Mouse (Mus musculus) kidney, embryonic 14.5 days (tissue): ENCODE results near the gene Cpt1b. TPM values are rescaled to one million over a fixed set of nuclear protein-coding genes. Genes with fewer than 3 reads are reported as not detected.

Experiments used
- ATAC-seq: fragments of 200-750 bp; cut with Nextera tagmentation; 2 replicates; pipeline ENCODE4 v1.8.0; 2017; ENCODE audit warnings: moderate number of reproducible peaks, mild to moderate bottlenecking, moderate TSS enrichment, moderate library complexity; ENCODE audit not compliant: low FRiP score, low TSS enrichment
- H3K27ac ChIP-seq: fragments of 300-500 bp; sonication (generic); 2 replicates; pipeline ENCODE4 v1.5.1; 2014; ENCODE audit warnings: low read depth, mild to moderate bottlenecking, low read length, moderate library complexity, mixed read lengths
- H3K27me3 ChIP-seq: fragments of 300-500 bp; sonication (generic); 2 replicates; pipeline ENCODE4 v1.6.1; 2014; ENCODE audit warnings: mild to moderate bottlenecking, low read length; ENCODE audit not compliant: control insufficient read depth, insufficient read depth
- H3K36me3 ChIP-seq: fragments of 300-500 bp; sonication (generic); 2 replicates; pipeline ENCODE4 v1.6.1; 2014; ENCODE audit warnings: low read length, mixed read lengths; ENCODE audit not compliant: control insufficient read depth, insufficient read depth
- H3K4me1 ChIP-seq: fragments of 300-500 bp; sonication (generic); 2 replicates; pipeline ENCODE4 v1.6.1; 2014; ENCODE audit warnings: low read length, mixed read lengths; ENCODE audit not compliant: control insufficient read depth, insufficient read depth
- H3K4me2 ChIP-seq: fragments of 300-500 bp; sonication (generic); replicated peaks from 2 replicates; pipeline ENCODE4 v1.6.1; 2014; ENCODE audit warnings: low read depth, mild to moderate bottlenecking, low read length
- H3K4me3 ChIP-seq: fragments of 300-500 bp; sonication (generic); 2 replicates; pipeline ENCODE4 v1.5.1; 2014; ENCODE audit warnings: mild to moderate bottlenecking, low read length
- H3K9ac ChIP-seq: fragments of 300-500 bp; sonication (generic); 2 replicates; pipeline ENCODE4 v1.6.1; 2014; ENCODE audit warnings: low read depth, mild to moderate bottlenecking, low read length, moderate library complexity
- H3K9me3 ChIP-seq: fragments of 300-500 bp; sonication (generic); 2 replicates; pipeline ENCODE4 v1.6.1; 2016; ENCODE audit warnings: low read length; ENCODE audit not compliant: control insufficient read depth
- WGBS: fragments of 180-500 bp; shearing (Covaris S2); extraction: QIAGEN DNeasy Blood & Tissue Kit; methylation state at CpG from one replicate; pipeline ENCODE4 v1.1.7; 2014; 5-methylcytosine and 5-hydroxymethylcytosine counted together
- polyA plus RNA-seq: library from polyadenylated mRNA; unstranded; fragments of >200 nt; fragmentation: Nextera tagmentation; extraction: Ambion mirVana; gene quantifications from 2 replicates; pipeline ENCODE4 v1.2.1, GENCODE M21; 2014

Cpt1b gene
- polyA plus RNA-seq, 1 experiment from 2014 or later: 2.5 TPM

DNA sequence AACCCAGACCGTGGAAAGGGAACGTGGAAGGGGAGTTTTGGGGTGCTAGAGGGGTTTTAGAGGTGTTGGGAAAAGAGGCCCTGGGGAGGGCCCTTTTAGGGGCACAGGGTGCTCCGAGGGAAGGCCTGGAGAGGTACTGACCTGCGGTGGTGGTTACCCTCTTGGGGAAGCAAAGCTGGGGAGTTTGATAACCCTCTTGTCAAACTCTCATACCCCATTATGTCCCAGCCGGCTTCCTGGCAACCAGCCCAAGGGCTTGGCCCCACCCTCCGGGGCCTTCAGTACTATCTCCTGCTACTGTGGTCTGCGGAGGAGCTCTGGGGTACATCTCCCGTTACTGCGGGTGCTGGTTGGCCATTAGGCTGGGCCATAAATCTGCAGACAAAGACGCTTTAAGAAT, 46.2 kb downstream of the Cpt1b start:
- H3K27ac ChIP-seq: no peak overlapping the region
- peak overlapping the region; percentile 71 for H3K4me2 ChIP-seq
- H3K4me1 ChIP-seq: peaks cover 18% of the 10 kb centered on the region; the same call in 1 of the 2 replicates
- no peaks in the 10 kb centered on the region for H3K36me3 ChIP-seq
- no peak overlapping the region for H3K9ac ChIP-seq
- ATAC-seq: no peak
- peaks cover 44% of the 10 kb centered on the region for H3K27me3 ChIP-seq
- 9% methylated on average over 10 of the region's 10 CpGs for WGBS
- no peaks in the 10 kb centered on the region for H3K9me3 ChIP-seq
- peak overlapping the region; percentile 43 for H3K4me3 ChIP-seq

DNA sequence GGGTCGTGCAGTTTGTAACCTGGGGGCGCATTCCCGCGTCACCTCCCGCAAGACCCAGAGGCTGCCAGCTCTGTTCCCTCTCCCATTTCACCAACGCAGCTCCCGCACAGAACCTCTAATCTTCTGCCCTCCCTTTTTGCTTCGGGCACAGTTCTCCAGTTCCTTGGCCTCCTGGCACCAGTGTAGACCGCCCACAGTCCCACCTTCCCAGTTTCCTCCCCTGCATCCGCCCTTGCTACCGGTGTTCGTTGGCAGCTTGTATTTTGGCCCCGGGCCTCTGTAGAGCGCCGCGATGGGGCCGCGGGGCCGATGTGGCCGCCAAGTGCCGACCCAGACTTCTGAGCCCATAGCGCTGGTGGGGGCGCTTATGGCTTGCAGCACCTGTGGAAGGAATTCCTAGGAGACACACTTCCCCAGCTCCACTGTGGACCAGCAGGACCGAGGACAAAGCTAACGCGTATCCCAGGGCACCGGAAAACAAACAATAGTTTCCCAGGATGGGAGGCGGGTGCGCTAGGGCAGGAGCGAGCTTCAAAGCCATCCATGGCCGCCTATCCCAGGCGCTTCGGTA, 46.7 kb downstream of the Cpt1b start, which contains the start of gene Odf3b:
Gene Odf3b (minus strand): TSS at position 452 of the 571 bp plus-strand sequence.
- Histone ChIP-seq H3K9me3 (no peaks in the 10 kb centered on the region), H3K27me3 (peaks cover 44% of the 10 kb centered on the region), H3K4me3 (peak within 1 kb of the TSS; percentile 43), H3K4me1 (peaks cover 21% of the 10 kb centered on the region; the same call in 1 of the 2 replicates), H3K27ac (no peak within 1 kb of the TSS), H3K9ac (peak within 1 kb of the TSS; percentile 28; the same call in 1 of the 2 replicates), H3K4me2 (peak within 1 kb of the TSS; percentile 71), H3K36me3 (no peaks in the 10 kb centered on the region)
- no peak for ATAC-seq
- under 1% methylated on average over 33 of the region's 33 CpGs for WGBS

DNA sequence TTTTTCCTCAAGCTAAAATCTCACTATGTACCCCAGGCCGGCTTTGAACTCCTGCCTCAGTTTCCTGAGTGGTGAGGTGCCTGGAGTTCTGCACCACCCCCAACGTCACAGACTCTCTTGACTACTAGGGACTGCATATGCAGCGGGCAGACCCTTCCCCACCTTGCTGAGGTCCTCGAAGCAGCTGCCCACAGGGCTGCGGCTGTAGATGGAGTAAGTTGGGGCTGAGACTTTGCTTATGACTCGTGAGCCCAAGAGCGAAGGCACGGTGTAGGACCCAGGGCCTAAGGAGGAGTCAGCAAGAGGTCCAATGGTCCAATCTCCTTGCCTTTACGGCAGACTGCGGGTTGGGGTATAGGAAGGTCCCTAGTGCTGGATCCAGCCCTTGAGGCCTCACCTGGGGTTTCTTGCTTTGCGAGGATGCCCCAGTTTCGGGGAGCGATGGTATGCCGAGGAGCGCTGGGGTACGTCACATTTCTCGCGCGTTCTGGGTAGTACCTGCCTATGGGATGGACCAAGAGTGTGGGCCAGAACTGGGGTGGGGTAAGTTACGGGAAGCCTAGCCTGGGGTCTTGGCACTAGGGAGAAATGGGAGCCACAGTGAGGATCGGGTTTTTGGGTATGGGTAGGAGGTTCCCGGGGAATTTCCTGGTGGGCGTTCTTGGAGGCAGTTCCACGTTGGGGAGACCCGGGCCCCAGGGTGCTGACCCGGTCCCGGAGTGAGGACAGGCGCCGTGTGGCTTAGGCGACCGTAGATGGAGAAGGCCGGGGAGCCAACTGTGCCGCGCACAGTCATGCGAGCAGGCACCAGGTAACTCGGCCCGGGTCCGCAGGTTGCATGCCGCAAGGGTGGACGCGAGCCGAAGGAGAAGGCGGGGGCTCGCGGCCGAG, 47.5 kb downstream of the Cpt1b start:
- ATAC-seq: no peak
- H3K4me2 ChIP-seq: peak overlapping the region; percentile 71
- peaks cover 44% of the 10 kb centered on the region for H3K27me3 ChIP-seq
- peaks cover 21% of the 10 kb centered on the region; the same call in 1 of the 2 replicates for H3K4me1 ChIP-seq
- H3K36me3 ChIP-seq: no peaks in the 10 kb centered on the region
- 11% methylated on average over 46 of the region's 46 CpGs for WGBS
- no peaks in the 10 kb centered on the region for H3K9me3 ChIP-seq
- H3K4me3 ChIP-seq: peak overlapping the region; percentile 43
- peak overlapping the region; percentile 28; the same call in 1 of the 2 replicates for H3K9ac ChIP-seq
- no peak overlapping the region for H3K27ac ChIP-seq

DNA sequence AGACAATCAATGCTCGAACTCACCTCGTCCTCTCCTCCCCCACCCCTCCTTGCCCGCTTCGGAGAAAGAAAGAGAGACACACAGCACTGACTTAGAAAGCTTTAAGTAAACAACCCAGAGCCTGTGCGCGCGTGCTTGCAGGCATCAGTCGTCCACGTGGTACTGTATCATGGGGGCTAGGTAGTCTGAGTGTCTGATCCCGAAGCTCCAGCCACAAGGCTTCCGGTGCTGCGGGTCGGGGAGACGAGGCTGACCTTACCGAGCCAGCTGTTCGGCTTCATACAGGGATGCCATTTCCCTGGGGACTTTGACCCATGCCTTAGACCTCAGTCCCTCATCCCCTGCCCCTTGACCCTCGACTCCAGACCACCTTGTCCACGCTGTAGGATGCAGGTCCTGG, 48.3 kb downstream of the Cpt1b start:
- Histone ChIP-seq H3K9ac (no peak overlapping the region), H3K4me3 (peak overlapping the region; percentile 4; the same call in 1 of the 2 replicates)
- 9% methylated on average over 18 of the region's 18 CpGs for WGBS

DNA sequence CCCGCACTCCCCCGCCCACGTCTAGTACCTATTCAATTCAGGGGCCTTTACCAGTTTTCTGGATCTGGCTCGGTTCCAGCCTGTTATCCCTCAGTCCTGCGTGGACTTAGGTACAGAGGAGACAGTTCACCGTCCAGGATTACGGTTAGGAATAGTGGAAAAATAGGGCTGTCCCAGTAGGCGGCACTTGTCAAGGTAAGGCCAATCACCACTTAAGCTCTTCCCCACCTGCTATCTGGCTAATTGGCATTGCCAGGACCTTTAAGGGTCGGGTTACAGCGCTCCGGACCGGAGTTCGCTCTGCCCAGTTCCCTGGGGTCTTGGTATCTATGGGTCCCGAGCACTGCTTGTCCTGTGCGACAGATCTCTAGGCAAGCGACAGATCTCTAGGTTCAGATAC, 48.7 kb downstream of the Cpt1b start, which contains the start of gene Tymp:
Gene Tymp (minus strand): TSS at position 83 of the 400 bp plus-strand sequence.
- peak within 1 kb of the TSS; percentile 4; the same call in 1 of the 2 replicates for H3K4me3 ChIP-seq
- H3K27me3 ChIP-seq: peaks cover 44% of the 10 kb centered on the region
- no peaks in the 10 kb centered on the region for H3K9me3 ChIP-seq
- no peak within 1 kb of the TSS for H3K27ac ChIP-seq
- 0 out of 2 replicates have a peak within 1 kb of the TSS, but pooled peaks have one; percentile 5 for H3K4me2 ChIP-seq
- ATAC-seq: no peak
- H3K36me3 ChIP-seq: peaks cover 7% of the 10 kb centered on the region
- H3K4me1 ChIP-seq: peaks cover 21% of the 10 kb centered on the region; the same call in 1 of the 2 replicates
- WGBS: 17% methylated on average over 16 of the region's 16 CpGs
- no peak within 1 kb of the TSS for H3K9ac ChIP-seq

More for the DNA sequence above, 48.3 kb downstream of the Cpt1b start:
- peaks cover 3% of the 10 kb centered on the region for H3K36me3 ChIP-seq
- no peak overlapping the region for H3K27ac ChIP-seq
- ATAC-seq: no peak
- H3K4me2 ChIP-seq: 0 out of 2 replicates have a peak overlapping the region, but pooled peaks have one; percentile 5
- peaks cover 21% of the 10 kb centered on the region; the same call in 1 of the 2 replicates for H3K4me1 ChIP-seq
- peaks cover 44% of the 10 kb centered on the region for H3K27me3 ChIP-seq
- H3K9me3 ChIP-seq: no peaks in the 10 kb centered on the region

DNA sequence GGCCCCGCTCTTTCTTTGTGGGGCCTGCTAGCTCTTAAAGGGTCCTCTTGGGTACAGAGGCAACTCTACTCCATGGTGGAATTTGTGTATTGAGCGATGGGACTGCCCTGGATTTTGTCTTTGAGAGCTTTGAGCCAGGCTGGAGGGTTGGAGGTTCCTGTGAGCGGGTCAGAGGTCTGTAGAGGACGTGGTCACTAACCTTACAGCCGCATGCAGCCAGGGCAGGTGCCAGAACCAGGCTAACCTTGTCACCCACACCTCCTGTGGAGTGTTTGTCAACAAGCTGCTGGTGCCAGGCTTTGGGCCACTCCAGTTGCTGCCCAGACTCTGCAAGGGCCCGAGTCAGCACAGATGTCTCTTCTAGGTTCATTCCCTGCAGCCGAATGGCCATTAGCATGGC, 49.6 kb downstream of the Cpt1b start:
- Histone ChIP-seq H3K36me3 (peaks cover 16% of the 10 kb centered on the region), H3K9me3 (no peaks in the 10 kb centered on the region), H3K4me2 (no peak overlapping the region), H3K27ac (no peak overlapping the region), H3K27me3 (peaks cover 44% of the 10 kb centered on the region), H3K4me3 (no peak overlapping the region), H3K4me1 (peaks cover 21% of the 10 kb centered on the region; the same call in 1 of the 2 replicates), H3K9ac (no peak overlapping the region)
- 79% methylated on average over 7 of the region's 7 CpGs for WGBS
- no peak for ATAC-seq

DNA sequence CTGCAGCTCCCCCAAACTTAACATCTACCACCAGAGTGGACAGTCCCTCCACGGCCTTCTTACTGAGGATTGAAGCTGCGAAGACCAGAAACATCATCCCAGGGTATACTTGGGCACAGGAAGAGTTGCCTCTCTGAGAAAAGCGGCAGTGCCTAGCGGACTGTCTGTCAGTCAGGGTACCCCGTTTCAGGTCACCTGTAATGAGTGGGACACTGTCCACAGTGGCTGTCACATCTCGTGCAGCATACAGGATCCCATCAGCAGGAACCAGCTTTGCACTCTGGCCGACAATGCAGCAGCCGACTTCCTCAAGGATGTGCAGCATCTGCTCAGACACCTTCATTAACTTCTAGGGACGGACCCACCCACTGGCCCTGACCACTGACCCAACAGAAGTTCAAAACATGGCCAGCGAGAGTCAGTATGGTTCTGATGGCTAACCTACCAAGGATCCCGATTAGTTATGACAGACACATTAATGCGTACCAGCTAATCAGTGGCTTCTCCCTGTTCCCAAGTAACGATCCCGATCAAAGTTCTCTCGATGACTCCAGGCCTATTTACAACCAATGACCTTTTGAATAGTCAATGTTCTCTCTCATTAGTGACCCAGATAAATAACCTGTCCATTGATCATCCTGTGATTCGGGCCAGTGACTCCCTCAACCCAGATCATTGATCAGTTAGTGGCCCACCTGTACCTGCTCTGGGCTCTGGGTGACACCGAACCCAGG, 50.7 kb downstream of the Cpt1b start:
- Histone ChIP-seq H3K4me3 (no peak overlapping the region), H3K4me1 (peaks cover 21% of the 10 kb centered on the region; the same call in 1 of the 2 replicates), H3K27me3 (peaks cover 40% of the 10 kb centered on the region), H3K9ac (no peak overlapping the region), H3K9me3 (no peaks in the 10 kb centered on the region), H3K27ac (no peak overlapping the region), H3K4me2 (no peak overlapping the region), H3K36me3 (peaks cover 26% of the 10 kb centered on the region)
- WGBS: 91% methylated on average over 17 of the region's 17 CpGs
- ATAC-seq: no peak

DNA sequence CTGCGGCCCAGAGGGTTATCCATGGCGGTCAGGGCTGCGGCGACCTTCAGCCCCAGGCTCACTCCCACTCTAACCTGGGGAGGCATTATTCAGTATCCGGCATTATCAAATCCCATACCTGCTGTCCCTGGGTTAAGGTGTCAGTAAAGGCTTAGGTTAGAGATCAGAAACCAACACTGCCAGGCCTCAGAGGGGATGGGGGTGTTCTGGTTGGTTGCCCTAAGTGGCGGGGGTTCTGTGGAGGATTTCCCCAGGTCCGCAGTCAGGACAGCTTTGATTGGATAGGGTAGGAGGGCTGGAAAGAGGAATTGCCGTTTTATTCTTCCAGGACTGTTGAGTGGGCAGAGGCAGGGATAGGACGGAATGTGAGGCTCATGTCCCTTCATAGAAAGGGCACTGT, 51.3 kb downstream of the Cpt1b start:
- ATAC-seq: no peak
- peaks cover 18% of the 10 kb centered on the region; the same call in 1 of the 2 replicates for H3K4me1 ChIP-seq
- H3K4me3 ChIP-seq: peak overlapping the region; percentile 66
- peaks cover 35% of the 10 kb centered on the region for H3K27me3 ChIP-seq
- H3K27ac ChIP-seq: peak overlapping the region; percentile 93; the same call in 1 of the 2 replicates
- H3K9ac ChIP-seq: peak overlapping the region; percentile 81
- H3K9me3 ChIP-seq: no peaks in the 10 kb centered on the region
- peak overlapping the region; percentile 78 for H3K4me2 ChIP-seq
- peaks cover 33% of the 10 kb centered on the region for H3K36me3 ChIP-seq
- 47% methylated on average over 9 of the region's 9 CpGs for WGBS
